Mouse (Mus musculus): ENCODE data around the gene Shisa3.

Gene Shisa3

DNA sequence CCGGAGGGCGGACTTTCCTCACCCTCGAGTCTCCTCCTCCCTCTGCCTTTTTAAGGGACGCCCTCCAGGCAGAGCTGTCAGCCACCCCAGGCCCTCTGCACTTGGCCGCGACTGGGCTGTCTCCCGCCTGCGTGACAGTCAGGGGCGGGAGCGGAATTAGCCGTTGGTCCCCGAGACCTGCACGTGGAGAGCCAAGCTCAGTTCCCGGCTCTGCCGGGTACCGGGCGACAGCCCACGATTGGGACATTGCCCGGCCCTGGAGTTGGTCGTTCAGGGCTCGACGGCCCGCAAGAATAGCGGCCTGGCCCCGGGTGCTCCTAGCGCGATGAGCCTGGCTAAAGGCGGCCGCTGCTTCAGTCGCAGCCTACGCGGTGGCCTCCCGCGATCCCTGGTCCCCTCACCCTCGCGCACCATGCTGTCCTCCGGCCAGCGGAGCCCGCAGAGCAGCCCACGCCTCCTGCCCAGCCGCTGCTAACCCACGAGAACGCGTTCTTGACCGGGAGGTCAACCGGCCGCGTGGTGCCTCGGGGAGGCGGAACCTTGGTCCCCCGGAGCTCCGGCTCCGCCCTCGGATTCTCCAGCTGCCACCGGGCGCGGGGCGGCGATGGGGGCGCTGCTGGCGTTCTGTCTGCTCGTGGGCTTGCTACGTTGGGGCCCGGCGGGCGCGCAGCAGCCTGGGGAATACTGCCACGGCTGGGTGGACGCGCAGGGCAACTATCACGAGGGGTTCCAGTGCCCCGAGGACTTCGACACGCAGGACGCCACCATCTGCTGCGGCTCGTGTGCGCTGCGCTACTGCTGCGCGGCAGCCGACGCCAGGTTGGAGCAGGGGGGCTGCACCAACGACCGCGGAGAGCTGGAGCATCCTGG lies at the start of gene Shisa3:
TSS of gene Shisa3 (plus strand) at position 79 of the 870 bp plus-strand sequence.
- DNase-seq: peak; percentile 15 to 32

GRCm38 (mm10) chr5:67558644-67559043 lies 49.0 kb upstream of the Shisa3 start:
- no peak for DNase-seq

GRCm38 (mm10) chr5:67559063-67559462 lies 48.6 kb upstream of the Shisa3 start:
- DNase-seq: no peak

GRCm38 (mm10) chr5:67572552-67573155 lies 35.0 kb upstream of the Shisa3 start:
- no peak for DNase-seq

DNA sequence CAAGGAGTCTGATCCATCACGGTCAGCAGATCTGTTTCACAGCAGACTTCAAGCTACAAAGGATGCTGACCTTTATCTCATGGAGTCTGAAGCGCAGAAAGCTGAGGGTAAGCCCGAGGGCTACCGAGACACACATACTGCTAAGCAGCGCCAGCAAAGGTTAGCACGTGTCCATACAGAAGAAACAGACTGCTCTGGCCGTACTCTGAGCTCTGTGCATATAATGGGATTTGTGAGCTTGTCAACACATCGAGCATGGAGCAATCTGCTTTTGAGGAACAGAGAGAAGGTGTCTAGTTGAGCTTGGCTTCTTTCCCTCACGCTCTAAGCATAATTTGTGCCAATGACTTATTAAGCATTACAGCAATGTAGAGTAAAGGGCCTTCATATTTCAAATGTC lies 33.6 kb upstream of the Shisa3 start:
- DNase-seq: no peak

GRCm38 (mm10) chr5:67575705-67576104 lies 32.0 kb upstream of the Shisa3 start:
- DNase-seq: no peak

DNA sequence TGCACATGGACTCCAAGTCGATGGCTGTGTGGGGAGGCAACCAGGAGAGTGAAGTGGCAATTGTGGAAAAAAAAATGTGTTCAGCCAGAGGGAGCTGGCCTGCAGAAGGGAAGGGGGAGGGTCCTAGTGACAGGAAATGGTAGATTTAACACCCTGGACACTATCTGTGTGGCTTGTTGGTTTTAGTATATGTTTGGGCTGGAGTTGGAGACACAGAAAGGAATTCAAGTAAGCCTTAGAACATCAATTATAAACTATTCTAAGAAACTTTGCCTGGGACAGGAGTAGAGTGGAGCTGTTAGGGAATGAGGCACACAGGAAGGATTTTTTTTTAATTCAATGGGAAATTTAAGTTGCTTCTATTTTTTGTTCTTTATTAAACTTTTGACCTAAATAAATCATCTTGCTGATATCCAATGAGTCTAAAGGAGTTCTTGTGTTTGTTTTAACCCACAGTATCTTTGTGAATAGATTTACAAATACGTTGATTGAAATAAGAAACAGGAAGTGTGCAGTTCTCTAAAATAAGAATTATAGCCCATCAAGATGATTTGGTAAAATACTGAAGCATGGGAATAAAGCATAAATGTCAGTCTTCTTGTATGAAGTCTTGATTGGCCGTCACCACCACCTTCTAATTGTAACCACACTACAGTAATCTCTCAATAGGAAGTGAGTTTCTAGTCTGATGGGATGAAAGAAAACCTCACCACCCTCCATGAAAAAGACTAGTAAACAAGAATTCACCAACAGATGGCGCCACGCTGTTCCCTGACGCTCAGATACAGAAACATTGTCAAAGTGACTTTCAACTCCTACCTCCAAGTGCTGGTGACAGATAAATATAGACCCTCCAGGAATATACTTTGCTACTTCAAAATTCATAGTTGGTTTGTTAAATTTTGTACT lies 27.7 kb upstream of the Shisa3 start:
- DNase-seq: no peak

DNA sequence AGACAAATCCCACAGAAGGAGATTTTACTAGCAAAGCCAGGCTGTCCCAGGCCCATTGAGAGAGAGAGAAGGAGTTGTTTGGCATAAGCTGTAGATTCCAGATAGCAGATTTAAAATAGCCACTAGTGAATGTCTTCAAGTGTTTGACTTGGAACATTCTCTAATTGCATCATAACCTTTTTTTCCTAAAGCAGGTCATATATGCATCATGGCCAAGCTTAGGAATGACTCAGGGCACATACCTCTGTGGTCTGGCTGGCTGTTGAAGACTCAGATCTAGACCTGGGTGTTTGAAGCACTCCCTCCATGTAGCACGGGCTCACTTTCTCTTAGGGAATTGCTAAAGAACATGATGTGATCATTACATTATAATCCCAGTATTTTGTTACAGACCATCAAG lies 12.6 kb upstream of the Shisa3 start:
- DNase-seq: no peak

GRCm38 (mm10) chr5:67595629-67596028 lies 12.1 kb upstream of the Shisa3 start:
- no peak for DNase-seq

GRCm38 (mm10) chr5:67599935-67600334 lies 7.7 kb upstream of the Shisa3 start:
- DNase-seq: no peak

GRCm38 (mm10) chr5:67605951-67606350 lies 1.7 kb upstream of the Shisa3 start:
- DNase-seq: no peak

DNA sequence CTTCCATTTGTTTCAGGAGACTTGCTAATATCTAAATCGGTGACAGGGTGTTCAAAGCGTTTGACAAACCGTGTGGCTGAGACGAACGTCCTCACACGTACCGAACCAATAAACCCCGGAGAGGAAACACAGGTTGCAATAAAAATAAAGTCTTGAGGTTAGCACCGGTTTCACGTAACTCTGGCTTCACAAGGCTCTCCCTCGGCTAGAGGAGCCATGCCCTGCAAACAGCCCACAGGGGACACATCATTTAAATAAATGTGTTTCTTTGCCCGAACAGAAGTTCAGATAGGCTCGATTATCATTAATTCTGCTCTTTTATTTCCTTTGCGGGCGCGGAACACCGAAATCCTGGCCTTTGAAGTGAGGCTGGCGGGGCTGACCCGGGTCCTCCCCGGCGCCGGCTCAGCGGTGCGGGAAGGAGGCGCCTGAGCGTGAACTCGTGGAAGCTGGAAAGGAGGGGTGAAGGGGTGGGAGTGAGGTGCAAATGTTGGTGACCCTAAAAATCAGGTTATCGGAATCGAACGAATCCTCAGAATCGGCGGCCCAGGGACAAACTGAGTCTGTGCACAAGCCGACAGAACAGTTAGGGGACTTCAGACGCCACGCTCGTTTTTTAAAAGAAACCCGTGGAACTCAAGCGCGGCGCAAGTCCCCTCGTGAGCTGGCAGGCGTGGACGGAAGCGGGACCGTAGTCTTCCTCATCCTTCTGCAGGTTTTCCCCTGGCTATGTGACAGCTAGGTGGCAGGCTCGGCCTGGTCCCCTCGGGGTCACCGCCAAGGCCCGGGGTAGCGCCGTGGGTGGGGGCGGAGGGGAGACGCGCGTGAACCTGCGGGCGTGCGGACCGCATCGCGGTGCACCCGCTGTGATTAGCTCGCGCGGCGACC lies 522 bp upstream of the Shisa3 start:
- DNase-seq: peak; percentile 32 to 59

DNA sequence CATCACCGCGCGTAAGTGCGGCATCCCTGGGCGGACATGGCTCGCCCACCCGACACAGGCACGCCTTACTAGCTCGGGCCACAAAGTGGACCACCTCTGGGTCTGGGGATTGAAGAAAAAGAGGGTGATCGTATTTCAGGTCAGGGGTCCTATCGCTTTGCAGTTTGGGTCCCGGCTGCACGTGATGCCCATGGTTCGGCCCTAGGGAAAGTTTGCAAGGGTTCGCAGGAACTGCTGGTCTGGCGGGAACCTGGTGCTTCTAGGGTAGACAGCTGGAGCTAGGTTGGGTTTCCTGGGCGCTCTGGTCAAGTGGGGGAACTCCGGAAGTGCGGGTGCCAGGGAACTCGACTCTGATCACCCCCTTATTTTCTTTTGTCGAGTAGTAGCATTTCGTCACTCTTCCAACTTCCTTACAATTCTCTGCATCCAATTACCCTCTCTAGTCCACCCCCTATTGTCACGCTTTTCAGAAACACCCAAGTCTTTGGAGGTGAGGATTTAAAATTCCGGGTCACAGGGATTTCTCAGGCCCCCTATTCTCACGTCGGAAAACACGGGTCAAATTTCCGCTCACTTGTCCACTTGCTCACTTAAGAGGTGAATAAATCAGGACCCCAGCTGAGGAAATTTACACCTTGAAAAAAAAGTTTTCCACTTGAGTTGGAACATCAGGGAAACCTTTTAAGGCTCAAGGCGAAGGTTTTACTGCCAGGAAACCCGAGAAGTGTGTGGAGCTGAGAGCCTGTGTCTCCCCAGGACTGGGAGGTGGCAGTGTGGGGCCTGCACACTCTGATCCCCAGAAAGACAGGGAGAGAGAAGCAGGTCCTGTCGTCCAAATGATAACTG lies 1.2 kb downstream of the Shisa3 start:
- no peak for DNase-seq

- no peak for DNase-seq
Observed at GRCm38 (mm10) chr5:67609520-67609837, 1.8 kb downstream of the Shisa3 start.

- DNase-seq: no peak
Observed at GRCm38 (mm10) chr5:67621230-67621629, 13.5 kb downstream of the Shisa3 start.

DNA sequence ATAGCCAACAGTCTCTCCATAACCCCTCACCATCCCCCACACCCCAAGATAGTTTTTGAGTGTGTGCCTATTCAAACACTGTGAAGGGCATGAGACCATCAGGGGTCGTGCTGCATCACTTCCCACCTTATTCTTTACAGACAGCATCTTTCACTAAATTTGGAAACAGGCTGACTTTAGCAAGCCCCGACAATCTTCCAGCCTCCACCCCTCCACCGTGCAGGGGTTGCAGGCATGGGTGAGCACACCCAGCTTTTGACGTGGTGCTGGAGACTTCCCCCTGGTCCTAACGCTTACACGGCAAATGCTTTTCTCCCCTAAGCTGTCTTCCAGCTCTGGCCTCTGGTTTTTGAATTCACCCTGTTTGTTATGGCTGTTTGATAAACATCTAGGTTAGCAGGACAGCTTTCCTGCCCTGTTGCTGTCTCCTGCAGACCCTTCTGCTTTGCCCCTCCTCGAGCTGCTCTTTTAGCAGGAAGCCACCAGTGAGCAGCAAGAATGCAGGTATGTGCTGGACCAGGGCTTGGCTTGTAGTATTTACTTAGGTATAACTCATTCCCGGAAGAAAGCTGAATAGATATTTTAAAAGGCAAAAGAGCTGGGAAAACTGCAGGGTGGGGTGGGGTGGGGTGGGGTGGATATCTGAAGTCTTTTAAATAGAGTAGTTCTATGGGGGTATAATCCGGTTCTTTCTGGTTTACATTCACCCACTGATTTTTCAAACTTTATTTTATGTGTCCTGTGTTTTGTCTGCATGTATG lies 20.7 kb downstream of the Shisa3 start:
- DNase-seq: no peak

DNA sequence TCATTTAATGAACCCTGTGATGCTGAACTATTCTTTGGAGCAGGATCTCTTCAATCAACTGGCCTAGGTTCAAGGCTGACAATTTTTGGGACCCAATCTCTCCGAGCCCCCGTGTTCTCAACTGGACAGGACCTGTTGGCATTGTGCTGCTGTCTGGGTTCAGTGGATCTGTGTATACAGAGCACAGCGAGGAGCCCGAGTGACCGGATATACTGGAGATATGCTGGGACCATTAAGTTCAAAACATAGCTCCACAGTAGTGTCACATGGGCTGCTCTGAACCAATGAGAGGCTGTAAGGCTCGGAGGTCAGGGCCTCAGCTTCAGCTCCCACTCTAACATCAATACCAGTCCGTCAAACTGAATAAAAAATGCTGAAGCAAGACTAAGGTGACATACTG lies 21.8 kb downstream of the Shisa3 start:
- DNase-seq: no peak

DNA sequence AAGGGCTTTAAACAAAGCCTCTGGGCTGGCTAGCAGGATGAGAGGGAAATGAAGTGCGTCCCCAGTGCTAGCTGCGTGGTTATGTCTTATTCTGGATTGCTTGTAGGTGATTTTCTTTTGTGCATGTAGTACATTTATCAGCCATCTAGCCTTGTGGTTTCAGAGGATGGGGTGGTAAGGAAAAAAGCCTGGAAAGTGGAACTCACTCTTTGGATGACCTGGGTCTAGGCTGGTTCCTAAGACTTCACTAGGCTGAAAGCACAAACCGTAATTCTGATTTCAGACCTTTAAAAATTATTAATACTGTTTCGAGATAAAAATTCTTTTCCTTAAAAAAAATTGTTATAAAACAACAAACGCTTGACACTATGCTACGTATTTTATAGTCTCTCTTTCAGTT lies 22.2 kb downstream of the Shisa3 start:
- DNase-seq: no peak

GRCm38 (mm10) chr5:67631261-67631660 lies 23.6 kb downstream of the Shisa3 start:
- DNase-seq: no peak

DNA sequence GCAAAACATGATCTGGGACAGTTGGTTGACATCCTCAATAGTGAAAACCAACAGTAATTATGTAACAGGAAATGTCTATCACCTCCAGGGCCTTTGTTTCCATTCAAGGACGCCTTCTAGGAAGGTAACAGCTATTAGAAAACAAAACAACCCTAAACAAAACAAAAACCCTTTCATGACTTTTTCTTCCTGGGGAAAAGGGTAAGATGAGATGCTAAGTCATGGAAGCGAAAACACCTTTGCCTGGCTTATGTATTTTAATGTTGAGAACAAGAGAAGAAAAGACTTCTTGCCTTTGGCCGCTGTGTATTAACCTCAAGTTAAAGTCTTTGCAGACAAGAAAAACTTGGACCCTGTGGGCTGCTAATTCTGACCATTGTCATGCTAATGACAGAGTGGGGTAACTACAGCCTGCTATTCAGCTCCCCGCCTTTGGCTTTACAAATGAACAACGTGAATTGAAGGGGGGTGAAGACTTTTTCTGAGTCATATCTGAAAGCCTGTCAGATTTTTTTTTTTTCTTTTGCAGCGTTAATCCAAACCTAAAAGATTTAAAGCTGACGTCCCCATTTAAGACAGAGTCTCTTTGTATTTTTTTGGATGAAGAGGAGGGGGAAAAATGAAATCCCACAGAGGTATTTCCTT lies 25.6 kb downstream of the Shisa3 start:
- no peak for DNase-seq

Measured in cerebellum, postnatal 14 days (tissue).